9 mouse cellular contexts compared by ENCODE assay signal in the genomic region with DNA sequence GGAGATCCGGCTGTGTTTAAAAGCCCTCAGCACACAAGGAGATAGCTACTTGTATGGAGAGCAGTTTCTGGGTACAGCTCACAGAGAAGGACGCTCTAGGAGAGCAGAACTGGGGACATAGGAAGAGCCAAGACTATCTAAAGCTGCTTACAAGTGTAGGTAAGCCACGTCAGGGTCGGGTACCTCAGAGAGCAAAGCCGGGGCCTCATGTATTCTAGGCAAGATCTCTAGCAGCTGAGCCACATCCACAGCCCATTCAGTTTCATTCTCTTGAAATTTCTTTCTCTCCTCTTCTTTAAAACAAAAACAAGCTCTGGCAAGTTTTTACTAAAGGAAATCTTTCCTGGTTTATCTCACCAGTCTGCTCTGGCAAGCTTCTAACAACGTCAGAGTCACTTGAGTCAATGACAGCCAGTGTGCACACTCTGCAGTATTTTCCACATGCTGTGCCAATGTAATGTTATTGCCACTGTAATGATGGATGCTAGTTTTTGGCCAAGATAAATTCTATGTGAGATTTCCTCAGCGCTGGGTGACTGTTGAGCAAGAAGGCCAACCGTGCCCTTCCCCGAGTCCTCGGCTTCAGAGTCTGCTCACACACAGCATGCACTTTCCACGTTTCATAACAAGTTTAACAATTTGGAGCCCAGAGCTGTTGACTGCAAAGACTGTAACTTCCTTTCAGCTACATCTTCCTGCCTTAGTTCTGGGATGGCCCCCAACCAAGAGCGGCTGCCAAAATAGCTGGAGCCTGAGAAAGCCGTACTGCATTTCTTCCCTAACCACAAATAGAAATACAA. TPM values are rescaled to one million over a fixed set of nuclear protein-coding genes. Genes with fewer than 3 reads are reported as not detected.
DNase-seq lines count a peak whose midpoint lies in the region; ATAC-seq and TF ChIP-seq lines count a peak whose summit lies in the region.
"Had no signal": no experiment of that assay in that cellular context is flagged by ENCODE, and none has a peak within 500 bp of the region (broad histone marks: within the 10 kb centered on the region; RNA-seq: fewer than 3 reads in every experiment).

No protein-coding gene starts in this region.

- no peaks in the 10 kb centered on the region for H3K27me3 ChIP-seq in spleen, adult 2 months (ENCODE audit: control insufficient read depth, insufficient read depth, low read length)

- peak overlapping the region; percentile 55 for H3K27ac ChIP-seq in spleen, adult 2 months (ENCODE audit: insufficient read depth, low read length)
- H3K27ac ChIP-seq: macrophage had no signal

- ATAC-seq in hematopoietic stem cell, adult 5-6 weeks (replicated peaks in 1 of 2; ENCODE audit: insufficient read depth in 1 of 2, low FRiP score in 2 of 2, low TSS enrichment in 1 of 2, low read depth in 1 of 2, poor library complexity in 2 of 2, severe bottlenecking in 2 of 2) = peak; percentile 56 to 72
- ATAC-seq in cerebellum, adult (ENCODE audit: insufficient number of reproducible peaks, low FRiP score, low TSS enrichment) = no peak
- no peak for ATAC-seq in erythroid progenitor cell, adult 5-6 weeks (replicated peaks; ENCODE audit: low FRiP score, poor library complexity, severe bottlenecking)

- TF ChIP-seq POLR2A in spleen, adult 2 months (IDR thresholded peaks at IDR 0.05; ENCODE audit: low read depth, low read length) = no peak

- no peak for DNase-seq in spleen, adult 2 months (ENCODE audit: low read depth in 1 of 2, low spot score in 2 of 2)
- no peak for DNase-seq in spleen, postnatal 36 days (ENCODE audit: low spot score in 2 of 2)
- DNase-seq in gastrocnemius, adult 18-20 months (ENCODE audit: low spot score) = peak; percentile 58
- peak; percentile 16 to 25 for DNase-seq in left cerebral cortex, adult 8-10 months (ENCODE audit: low spot score in 2 of 2)
- DNase-seq in right cerebral cortex, adult 18-20 months = peak; percentile 36

- no peak for TF ChIP-seq CTCF in spleen, adult 2 months (IDR thresholded peaks at IDR 0.05; ENCODE audit: extremely low read depth, insufficient read depth, insufficient read length, insufficient replicate concordance)

- no peaks in the 10 kb centered on the region for H3K36me3 ChIP-seq in spleen, adult 2 months (ENCODE audit: control insufficient read depth, insufficient read depth, low read length)

- no peak overlapping the region for H3K4me3 ChIP-seq in spleen, adult 2 months (ENCODE audit: extremely low read depth, insufficient read depth, insufficient read length)

- no peaks in the 10 kb centered on the region for H3K4me1 ChIP-seq in spleen, adult 2 months (ENCODE audit: control insufficient read depth, insufficient read depth, insufficient read length)

- WGBS in spleen, adult 2 months = 47% methylated on average over 13 of the region's 13 CpGs

RNA-seq across cellular contexts. Expression of a gene that starts 0.6 kb away (rescaled TPM):
- polyA plus RNA-seq in spleen, adult 2 months (2012; rRNA removed) = not detected in 2 replicates
- total RNA-seq in gastrocnemius, adult 18-20 months (2021) = not detected
- not detected in 2 replicates for total RNA-seq in hematopoietic stem cell, adult 5-6 weeks (2017)
- total RNA-seq in left cerebral cortex, adult 8-10 months (2022) = under 1 TPM in 1 of 4 experiments, not detected in 3; 0.23 TPM
- not detected in 2 replicates for total RNA-seq in erythroid progenitor cell, adult 5-6 weeks (2015; ENCODE audit: low replicate concordance)
- not detected in 2 replicates for total RNA-seq in erythroid progenitor cell, adult 5-6 weeks (2017; ENCODE audit: low replicate concordance)
- polyA plus RNA-seq: macrophage had no signal

RNA-seq across cellular contexts. Expression of a gene that starts 33.6 kb away (rescaled TPM):
- polyA plus RNA-seq in spleen, adult 2 months (2012; rRNA removed) = not detected in 2 replicates
- total RNA-seq in gastrocnemius, adult 18-20 months (2021) = not detected
- total RNA-seq in hematopoietic stem cell, adult 5-6 weeks (2017) = not detected in 2 replicates
- total RNA-seq in left cerebral cortex, adult 8-10 months (2022) = not detected
- not detected in 2 replicates for total RNA-seq in erythroid progenitor cell, adult 5-6 weeks (2015; ENCODE audit: low replicate concordance)
- not detected in 2 replicates for total RNA-seq in erythroid progenitor cell, adult 5-6 weeks (2017; ENCODE audit: low replicate concordance)
- polyA plus RNA-seq: macrophage had no signal

RNA-seq across cellular contexts. Expression of a gene that starts 41.8 kb away (rescaled TPM):
- polyA plus RNA-seq in spleen, adult 2 months (2012; rRNA removed) = not detected in 2 replicates
- total RNA-seq in gastrocnemius, adult 18-20 months (2021) = not detected
- not detected in 2 replicates for total RNA-seq in hematopoietic stem cell, adult 5-6 weeks (2017)
- total RNA-seq in left cerebral cortex, adult 8-10 months (2022) = not detected
- total RNA-seq in erythroid progenitor cell, adult 5-6 weeks (2015; ENCODE audit: low replicate concordance) = not detected in 2 replicates
- total RNA-seq in erythroid progenitor cell, adult 5-6 weeks (2017; ENCODE audit: low replicate concordance) = not detected in 2 replicates
- polyA plus RNA-seq: macrophage had no signal

RNA-seq across cellular contexts. Expression of a gene that starts 49.3 kb away (rescaled TPM):
- 0.68 and 1.1 TPM in 2 replicates for polyA plus RNA-seq in spleen, adult 2 months (2012; rRNA removed)
- total RNA-seq in gastrocnemius, adult 18-20 months (2021) = not detected
- total RNA-seq in hematopoietic stem cell, adult 5-6 weeks (2017) = 5.3 TPM in 1 of 2 replicates, not detected in the other
- not detected for total RNA-seq in left cerebral cortex, adult 8-10 months (2022)
- 7.1 TPM in 1 of 2 replicates, not detected in the other for total RNA-seq in erythroid progenitor cell, adult 5-6 weeks (2015; ENCODE audit: low replicate concordance)
- total RNA-seq in erythroid progenitor cell, adult 5-6 weeks (2017; ENCODE audit: low replicate concordance) = 7.3 TPM in 1 of 2 replicates, not detected in the other
- polyA plus RNA-seq: macrophage had no signal

RNA-seq across cellular contexts. Expression of a gene that starts 52.3 kb away (rescaled TPM):
- polyA plus RNA-seq in spleen, adult 2 months (2012; rRNA removed) = 2.7 and 3.1 TPM in 2 replicates
- total RNA-seq in gastrocnemius, adult 18-20 months (2021) = under 1 TPM in 1 of 2 experiments, not detected in 1; 0.24 TPM
- total RNA-seq in hematopoietic stem cell, adult 5-6 weeks (2017) = 3.5 and 4.7 TPM in 2 replicates
- total RNA-seq in left cerebral cortex, adult 8-10 months (2022) = 1 to 10 TPM; 1.2 to 2.0 (median 1.4) TPM
- 71.0 and 182 TPM in 2 replicates for total RNA-seq in erythroid progenitor cell, adult 5-6 weeks (2015; ENCODE audit: low replicate concordance)
- 38.7 and 45.7 TPM in 2 replicates for total RNA-seq in erythroid progenitor cell, adult 5-6 weeks (2017; ENCODE audit: low replicate concordance)

Comparison
In these comparisons a context has a peak if more than half of its experiments do, and no peak if none do; other contexts are left out.
1. DNase-seq: peak in gastrocnemius, adult 18-20 months (single experiment), left cerebral cortex, adult 8-10 months (2 of 2) and right cerebral cortex, adult 18-20 months (single experiment); none in spleen, adult 2 months (0 of 2) and spleen, postnatal 36 days (0 of 2).
2. ATAC-seq: peak in hematopoietic stem cell, adult 5-6 weeks (2 of 2); none in cerebellum, adult (single experiment) and erythroid progenitor cell, adult 5-6 weeks (single experiment).